Mouse (Mus musculus): ENCODE measurements around the gene Pyroxd2.

DNA sequence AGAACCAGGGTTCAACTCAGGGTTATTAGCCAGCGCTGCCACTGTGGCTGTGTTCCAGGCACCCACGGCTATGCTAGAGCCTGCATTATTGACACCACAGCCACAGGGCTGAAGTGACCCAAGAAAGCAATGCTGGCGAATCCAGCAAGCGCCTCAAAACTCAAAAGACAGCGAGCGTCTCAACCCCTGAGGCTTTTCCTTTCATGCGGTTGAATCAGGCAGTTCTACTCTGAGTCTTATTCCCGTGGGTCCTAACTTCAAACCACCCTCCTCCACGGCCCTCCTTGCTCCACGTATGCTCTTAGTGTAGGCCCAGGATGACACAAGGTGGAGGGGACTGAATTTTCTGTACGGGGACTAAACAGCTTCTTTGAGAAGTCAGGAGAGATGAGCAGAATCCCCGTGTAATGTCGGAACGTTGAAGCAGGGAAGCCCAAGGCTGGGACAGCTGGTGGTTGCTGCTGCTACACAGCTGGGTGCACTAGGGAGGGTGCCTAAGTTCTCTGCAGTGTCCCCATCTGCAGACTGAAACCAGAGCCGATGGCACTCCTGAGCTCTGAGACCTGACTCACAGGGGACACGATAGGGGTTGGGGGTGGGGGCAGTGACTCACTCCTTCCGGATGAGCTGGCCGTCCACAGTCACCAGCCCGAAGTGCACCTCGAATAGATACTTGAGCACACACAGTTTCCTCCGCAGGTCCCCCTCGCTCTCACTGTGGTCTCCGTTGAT, 17.7 kb upstream of the Pyroxd2 start:
- no peak for TF ChIP-seq CTCF (IDR thresholded peaks at IDR 0.05)
- TF ChIP-seq EP300 (IDR thresholded peaks at IDR 0.05) = no peak

Data from lung, postnatal 0 days (tissue).